Mouse (Mus musculus): ENCODE data around the gene Rap1gds1.

The Rap1gds1 gene

GRCm38 (mm10) chr3:139048701-139049622 lies 26.0 kb downstream of the Rap1gds1 start:
- no peak for DNase-seq

GRCm38 (mm10) chr3:139042433-139042854 lies 32.6 kb downstream of the Rap1gds1 start:
- peak; percentile 15 for DNase-seq

- DNase-seq = no peak
Measured at GRCm38 (mm10) chr3:139041921-139042320, 33.1 kb downstream of the Rap1gds1 start.

GRCm38 (mm10) chr3:139037030-139037429 lies 38.0 kb downstream of the Rap1gds1 start:
- DNase-seq = peak; percentile 76

GRCm38 (mm10) chr3:139033179-139033578 lies 41.8 kb downstream of the Rap1gds1 start:
- DNase-seq = no peak

GRCm38 (mm10) chr3:139030644-139031227 lies 44.3 kb downstream of the Rap1gds1 start:
- DNase-seq = no peak

GRCm38 (mm10) chr3:139025077-139025476 lies 49.9 kb downstream of the Rap1gds1 start:
- DNase-seq = no peak

GRCm38 (mm10) chr3:139023585-139023984 lies 51.4 kb downstream of the Rap1gds1 start:
- no peak for DNase-seq

- no peak for DNase-seq
Measured at GRCm38 (mm10) chr3:139012352-139012751, 62.6 kb downstream of the Rap1gds1 start.

GRCm38 (mm10) chr3:139005669-139006068 lies 69.3 kb downstream of the Rap1gds1 start:
- no peak for DNase-seq

GRCm38 (mm10) chr3:139002774-139003173 lies 72.2 kb downstream of the Rap1gds1 start:
- no peak for DNase-seq

- DNase-seq = no peak
Measured at GRCm38 (mm10) chr3:139000071-139000867, 74.7 kb downstream of the Rap1gds1 start.

- DNase-seq = no peak
Measured at GRCm38 (mm10) chr3:138993473-138993872, 81.5 kb downstream of the Rap1gds1 start.

GRCm38 (mm10) chr3:138991367-138991766 lies 83.6 kb downstream of the Rap1gds1 start:
- DNase-seq = no peak

GRCm38 (mm10) chr3:138989141-138989540 lies 85.9 kb downstream of the Rap1gds1 start:
- DNase-seq = no peak

- DNase-seq = no peak
Measured at GRCm38 (mm10) chr3:138988004-138988403, 87.0 kb downstream of the Rap1gds1 start.

GRCm38 (mm10) chr3:138982249-138982648 lies 92.8 kb downstream of the Rap1gds1 start:
- DNase-seq = no peak

GRCm38 (mm10) chr3:138977413-138977812 lies 97.6 kb downstream of the Rap1gds1 start:
- DNase-seq = no peak

GRCm38 (mm10) chr3:138967627-138968026 lies 107.4 kb downstream of the Rap1gds1 start:
- no peak for DNase-seq

- no peak for DNase-seq
Measured at GRCm38 (mm10) chr3:138958527-138958926, 116.5 kb downstream of the Rap1gds1 start.

- DNase-seq = no peak
Measured at GRCm38 (mm10) chr3:138955220-138955619, 119.8 kb downstream of the Rap1gds1 start.

- no peak for DNase-seq
Measured at GRCm38 (mm10) chr3:138949081-138949480, 125.9 kb downstream of the Rap1gds1 start.

GRCm38 (mm10) chr3:138945516-138945915 lies 129.5 kb downstream of the Rap1gds1 start:
- DNase-seq = no peak

Measured in kidney, adult 9 months (tissue).